Mouse (Mus musculus) layer of hippocampus, adult 18-20 months (tissue): ENCODE results near the gene Sp1. TPM values are rescaled to one million over a fixed set of nuclear protein-coding genes. Genes with fewer than 3 reads are reported as not detected.

ENCODE experiments used
- DNase-seq, 2 experiments: peaks; one replicate each; pipeline ENCODE4 v3.0.0; 2022; ENCODE audit warnings: low spot score in 2 of 2
- total RNA-seq, 2 experiments: library from RNA; stranded (reverse); gene quantifications; 2 replicates each; pipeline ENCODE4 v1.2.3; 2021

The Sp1 gene
- total RNA-seq, 2 experiments from 2014 or later, result 25.7 to 26.3 TPM

GRCm38 (mm10) chr15:102473246-102473645 lies 67.3 kb downstream of the Sp1 start:
- no peak for DNase-seq

GRCm38 (mm10) chr15:102474520-102474919 lies 68.6 kb downstream of the Sp1 start:
- DNase-seq, result no peak

GRCm38 (mm10) chr15:102483136-102483535 lies 77.2 kb downstream of the Sp1 start:
- no peak for DNase-seq

- DNase-seq, result no peak
Measured at GRCm38 (mm10) chr15:102485853-102486252, 79.9 kb downstream of the Sp1 start.

Other genes starting within 250 kb of the Sp1 start
- 10 to 100 TPM; 66.1 to 71.8 TPM for gene Zfp740, start 202.9 kb upstream of the Sp1 start, total RNA-seq
- 10 to 100 TPM; 33.3 to 37.4 TPM for gene Csad, start 201.4 kb upstream of the Sp1 start, total RNA-seq
- 1 to 10 TPM in 1 of 2 experiments, under 1 TPM in 1; 0.76 to 1.9 TPM for gene Itgb7, start 174.2 kb upstream of the Sp1 start, total RNA-seq
- 10 to 100 TPM; 11.3 to 13.7 TPM for gene Rarg, start 148.6 kb upstream of the Sp1 start, total RNA-seq
- not detected for gene Gm9918, start 135.6 kb upstream of the Sp1 start, total RNA-seq
- 10 to 100 TPM; 34.6 to 38.9 TPM for gene Mfsd5, start 126.7 kb upstream of the Sp1 start, total RNA-seq
- gene Espl1, start 109.9 kb upstream of the Sp1 start, total RNA-seq, result 1 to 10 TPM in 1 of 2 experiments, under 1 TPM in 1; 0.64 to 1.4 TPM
- gene Pfdn5, start 80.0 kb upstream of the Sp1 start, total RNA-seq, result 100 to 1,000 TPM; 469 to 474 TPM
- gene Myg1, start 74.4 kb upstream of the Sp1 start, total RNA-seq, result 10 to 100 TPM; 69.4 to 72.5 TPM
- 10 to 100 TPM; 19.2 to 23.6 TPM for gene Aaas, start 55.4 kb upstream of the Sp1 start, total RNA-seq
- gene Sp7, start 39.0 kb upstream of the Sp1 start, total RNA-seq, result under 1 TPM; 0.41 to 0.45 TPM
- gene Amhr2, start 39.2 kb downstream of the Sp1 start, total RNA-seq, result 1 to 10 TPM; 1.0 to 1.8 TPM
- 10 to 100 TPM; 45.0 to 49.1 TPM for gene Prr13, start 52.9 kb downstream of the Sp1 start, total RNA-seq
- gene Pcbp2, start 64.4 kb downstream of the Sp1 start, total RNA-seq, result 100 to 1,000 TPM; 495 to 508 TPM
- not detected for gene Gm10337, start 97.6 kb downstream of the Sp1 start, total RNA-seq
- 10 to 100 TPM; 88.1 to 90.2 TPM for gene Map3k12, start 110.9 kb downstream of the Sp1 start, total RNA-seq
- gene Tarbp2, start 112.0 kb downstream of the Sp1 start, total RNA-seq, result 10 to 100 TPM; 27.6 to 27.7 TPM
- gene Npff, start 118.8 kb downstream of the Sp1 start, total RNA-seq, result 1 to 10 TPM; 2.4 to 2.6 TPM
- gene Gm28047, start 218.9 kb downstream of the Sp1 start, total RNA-seq, result 1 to 10 TPM in 1 of 2 experiments, not detected in 1; 1.6 TPM
- 10 to 100 TPM; 35.7 to 42.6 TPM for gene Atf7, start 219.3 kb downstream of the Sp1 start, total RNA-seq